ENCODE assay signal across 8 mouse cellular contexts in genomic region chr17:15577291-15577694, GRCm38 (mm10). TPM values are rescaled to one million over a fixed set of nuclear protein-coding genes. Genes with fewer than 3 reads are reported as not detected.
A peak's percentile ranks its signal among the peaks of the same experiment; 100 is the strongest.
DNase-seq lines count a peak whose midpoint lies in the region; ATAC-seq lines count a peak whose summit lies in the region.

No protein-coding gene starts in this region.

- DNase-seq in layer of hippocampus, postnatal 10 days (ENCODE audit: low spot score in 2 of 2), result peak; percentile 7 to 28
- DNase-seq in layer of hippocampus, postnatal 36 days, result no peak
- DNase-seq in heart, postnatal 10 days, result peak; percentile 38 to 45
- DNase-seq in kidney, postnatal 14 days, result peak; percentile 39
- peak; percentile 32 for DNase-seq in lung, postnatal 10 days
- DNase-seq in right cerebral cortex, postnatal 14 days, result peak; percentile 21
- no peak for DNase-seq in frontal cortex, postnatal 10 days (ENCODE audit: low spot score in 2 of 2)

- H3K9ac ChIP-seq in embryonic facial prominence, embryonic 15.5 days, result no peak overlapping the region

- no peak overlapping the region for H3K27ac ChIP-seq in embryonic facial prominence, embryonic 15.5 days (replicated peaks)

- H3K4me1 ChIP-seq in embryonic facial prominence, embryonic 15.5 days, result no peaks in the 10 kb centered on the region

- no peak for ATAC-seq in embryonic facial prominence, embryonic 15.5 days (ENCODE audit: insufficient number of reproducible peaks, low FRiP score, low TSS enrichment, low read depth)

- no peaks in the 10 kb centered on the region for H3K9me3 ChIP-seq in embryonic facial prominence, embryonic 15.5 days (replicated peaks)

- peaks cover 8% of the 10 kb centered on the region for H3K27me3 ChIP-seq in embryonic facial prominence, embryonic 15.5 days

- peak overlapping the region; percentile 30 for H3K4me3 ChIP-seq in embryonic facial prominence, embryonic 15.5 days (replicated peaks)

- intact Hi-C loops in heart, postnatal 10 days (cut with DNase I), result no loop called here

- H3K36me3 ChIP-seq in embryonic facial prominence, embryonic 15.5 days, result no peaks in the 10 kb centered on the region

- under 1% methylated on average over 32 of the region's 32 CpGs for WGBS in embryonic facial prominence, embryonic 15.5 days

- H3K4me2 ChIP-seq in embryonic facial prominence, embryonic 15.5 days (replicated peaks), result peak overlapping the region; percentile 51

RNA-seq across cellular contexts. Expression of gene Prdm9, which starts 13.1 kb away (rescaled TPM):
- 1 to 10 TPM; 2.5 to 2.9 TPM for total RNA-seq in layer of hippocampus, postnatal 10 days (2021)
- total RNA-seq in layer of hippocampus, postnatal 36 days (2021), result 1 to 10 TPM; 3.6 to 4.0 TPM
- 1.8 TPM in 2 replicates for polyA plus RNA-seq in embryonic facial prominence, embryonic 15.5 days (2015; fragmentation: Nextera tagmentation; extraction: Ambion mirVana)
- total RNA-seq in heart, postnatal 10 days (2021), result 1 to 10 TPM; 3.1 to 3.4 TPM

RNA-seq across cellular contexts. Expression of gene Pdcd2, which starts 50.2 kb away (rescaled TPM):
- total RNA-seq in layer of hippocampus, postnatal 10 days (2021), result 10 to 100 TPM; 21.2 to 24.8 TPM
- 10 to 100 TPM; 16.7 to 18.9 TPM for total RNA-seq in layer of hippocampus, postnatal 36 days (2021)
- polyA plus RNA-seq in embryonic facial prominence, embryonic 15.5 days (2015; fragmentation: Nextera tagmentation; extraction: Ambion mirVana), result 43.1 and 44.9 TPM in 2 replicates
- total RNA-seq in heart, postnatal 10 days (2021), result 10 to 100 TPM; 16.8 to 17.0 TPM

Comparison
In these comparisons a context has a peak if more than half of its experiments do, and no peak if none do; other contexts are left out.
1. DNase-seq: peak in layer of hippocampus, postnatal 10 days (2 of 2), heart, postnatal 10 days (2 of 2), kidney, postnatal 14 days (single experiment), lung, postnatal 10 days (single experiment) and right cerebral cortex, postnatal 14 days (single experiment); none in layer of hippocampus, postnatal 36 days (0 of 2) and frontal cortex, postnatal 10 days (0 of 2).